Mouse (Mus musculus) heart, adult 2 months (tissue): ENCODE measurements around the gene Man2b2. TPM values are rescaled to one million over a fixed set of nuclear protein-coding genes. Genes with fewer than 3 reads are reported as not detected.

Experiments used
- DNase-seq, 2 experiments: peaks; one replicate each; pipeline ENCODE4 v3.0.0; 2021
- H3K27ac ChIP-seq: fragments of 200-600 bp; 2 replicates; pipeline ENCODE4 v1.8.1; 2022
- H3K27me3 ChIP-seq: fragments of 200-500 bp; 2 replicates; pipeline ENCODE4 v1.6.1; 2012; ENCODE audit warnings: mild to moderate bottlenecking, low read length, inconsistent platforms, mixed read lengths; ENCODE audit not compliant: control insufficient read depth, insufficient read depth
- H3K36me3 ChIP-seq: fragments of 200-500 bp; 2 replicates; pipeline ENCODE4 v1.6.1; 2012; ENCODE audit warnings: low read length, inconsistent platforms; ENCODE audit not compliant: control insufficient read depth, insufficient read depth
- H3K4me1 ChIP-seq: fragments of 200-500 bp; 2 replicates; pipeline ENCODE4 v1.6.1; 2011; ENCODE audit warnings: low read length; ENCODE audit not compliant: control insufficient read depth, insufficient read depth
- H3K4me3 ChIP-seq: fragments of 200-600 bp; 2 replicates; pipeline ENCODE4 v1.8.1; 2022
- H3K79me2 ChIP-seq: fragments of 200-500 bp; replicated peaks from 2 replicates; pipeline ENCODE4 v1.6.1; 2012; ENCODE audit warnings: mild to moderate bottlenecking, inconsistent platforms, low read length, moderate library complexity, mixed read lengths; ENCODE audit not compliant: control insufficient read depth, insufficient read depth
- H3K9ac ChIP-seq: fragments of 200-500 bp; 2 replicates; pipeline ENCODE4 v1.6.1; 2012; ENCODE audit warnings: low read depth, mild to moderate bottlenecking, control low read depth, inconsistent platforms, low read length, mixed read lengths
- CTCF ChIP-seq: fragments of 200-600 bp; IDR thresholded peaks from 2 replicates; pipeline ENCODE4 v1.8.1; 2022; ENCODE audit warnings: antibody characterized with exemption, mild to moderate bottlenecking, moderate library complexity
- EP300 ChIP-seq: fragments of 200-500 bp; IDR thresholded peaks from 2 replicates; pipeline ENCODE4 v1.6.1; 2011; ENCODE audit warnings: low read depth, low read length, control low read depth; ENCODE audit not compliant: insufficient read depth
- POLR2A ChIP-seq: fragments of 200-500 bp; IDR thresholded peaks from 2 replicates; pipeline ENCODE4 v1.6.1; 2011; ENCODE audit warnings: mild to moderate bottlenecking, low read depth, low read length, control low read depth; ENCODE audit not compliant: insufficient read depth
- WGBS: fragments of 180-500 bp; shearing (Covaris S2); methylation state at CpG from one replicate; pipeline ENCODE4 v1.1.7; 2018; 5-methylcytosine and 5-hydroxymethylcytosine counted together
- intact Hi-C: fragments of 180-260 bp; cut with DNase I; formaldehyde crosslinking; loops from one replicate; pipeline ENCODE4 v1.15.1; 2025
- polyA plus RNA-seq: library from polyadenylated mRNA; depleted of rRNA; stranded (reverse); fragments of >200 nt; gene quantifications from 2 replicates; pipeline ENCODE4 v1.2.3, GENCODE M21; 2012
- total RNA-seq, 2 experiments: library from RNA; stranded (reverse); gene quantifications; 2 replicates each; pipeline ENCODE4 v1.2.3; 2021

Man2b2 gene
- total and polyA plus RNA-seq, 3 experiments: 20.3 to 32.1 (median 20.6) TPM

GRCm38 (mm10) chr5:36831272-36831671, 819 bp upstream of the Man2b2 start:
- WGBS: 63% methylated on average over 7 of the region's 7 CpGs
- DNase-seq: no peak
- no peaks in the 10 kb centered on the region for H3K36me3 ChIP-seq
- no peak overlapping the region for H3K4me3 ChIP-seq
- no peak overlapping the region for H3K27ac ChIP-seq
- TF ChIP-seq EP300: no peak
- no peak for TF ChIP-seq POLR2A
- no peak for TF ChIP-seq CTCF
- peaks cover 2% of the 10 kb centered on the region for H3K4me1 ChIP-seq
- H3K9ac ChIP-seq: no peak overlapping the region
- no peaks in the 10 kb centered on the region for H3K79me2 ChIP-seq
- no peaks in the 10 kb centered on the region for H3K27me3 ChIP-seq
- intact Hi-C loops: no loop called here

DNA sequence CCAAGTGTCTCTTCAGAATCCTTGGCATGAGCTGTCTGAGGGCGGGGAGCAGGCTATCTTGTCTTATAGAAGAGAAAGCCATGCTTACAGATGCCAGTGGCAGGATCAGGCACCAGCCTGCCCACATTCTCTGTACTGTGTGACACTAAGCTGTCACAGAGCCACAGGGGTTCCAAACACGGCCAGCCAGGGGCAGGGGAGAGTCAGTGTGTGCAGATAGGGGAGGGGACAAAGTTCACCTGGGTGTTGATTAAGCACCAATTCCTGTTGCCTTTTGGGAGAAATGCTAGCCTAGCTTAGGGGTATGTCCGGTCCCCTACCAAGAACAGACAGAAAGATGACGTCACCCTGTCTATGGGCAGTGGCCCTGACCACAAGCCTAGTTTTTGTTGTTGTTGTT, 1.4 kb downstream of the Man2b2 start:
- Histone ChIP-seq H3K27ac (no peak overlapping the region), H3K27me3 (no peaks in the 10 kb centered on the region), H3K36me3 (no peaks in the 10 kb centered on the region), H3K79me2 (no peaks in the 10 kb centered on the region), H3K4me1 (peaks cover 2% of the 10 kb centered on the region), H3K4me3 (no peak overlapping the region), H3K9ac (no peak overlapping the region)
- WGBS: 81% methylated on average over 4 of the region's 4 CpGs
- TF ChIP-seq CTCF (no peak), EP300 (no peak), POLR2A (no peak)
- intact Hi-C loops: loop anchor here (5.0 kb wide), 1 partner anchor 72 kb away; no protein-coding TSS in a partner anchor
- DNase-seq: no peak

- Histone ChIP-seq H3K27me3 (no peaks in the 10 kb centered on the region), H3K4me3 (no peak overlapping the region), H3K9ac (no peak overlapping the region), H3K79me2 (no peaks in the 10 kb centered on the region), H3K36me3 (no peaks in the 10 kb centered on the region), H3K4me1 (no peaks in the 10 kb centered on the region), H3K27ac (no peak overlapping the region)
- 98% methylated on average over 4 of the region's 4 CpGs for WGBS
- TF ChIP-seq EP300 (no peak), POLR2A (no peak), CTCF (no peak)
- intact Hi-C loops: no loop called here
- no peak for DNase-seq
These were observed 7.5 kb downstream of the Man2b2 start for GRCm38 (mm10) chr5:36822907-36823306.

DNA sequence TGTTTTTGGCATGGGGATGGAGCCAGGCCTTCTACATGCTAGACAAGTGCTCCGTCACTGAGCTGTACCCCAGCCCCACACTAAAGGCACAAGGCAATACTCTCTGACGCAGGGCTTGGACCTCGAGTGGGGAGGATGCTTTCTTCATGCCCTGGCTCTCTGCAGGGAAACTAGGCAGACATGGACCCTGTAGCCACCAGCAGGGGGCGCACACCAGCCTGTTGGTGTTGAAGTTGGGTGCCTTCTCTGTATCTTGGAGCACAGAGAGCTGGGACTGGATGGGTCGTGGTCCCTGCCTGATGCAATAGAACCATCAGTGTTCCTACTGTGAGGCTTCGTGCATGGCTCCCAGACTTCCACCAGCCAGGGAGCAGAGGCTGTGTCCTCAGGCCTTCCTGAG, 10.3 kb downstream of the Man2b2 start:
- Histone ChIP-seq H3K9ac (no peak overlapping the region), H3K27me3 (no peaks in the 10 kb centered on the region), H3K27ac (no peak overlapping the region), H3K79me2 (no peaks in the 10 kb centered on the region), H3K36me3 (no peaks in the 10 kb centered on the region), H3K4me3 (no peak overlapping the region), H3K4me1 (no peaks in the 10 kb centered on the region)
- TF ChIP-seq CTCF: peak; percentile 84
- no peak for TF ChIP-seq EP300
- DNase-seq: peak; percentile 32 to 55
- intact Hi-C loops: no loop called here
- 50% methylated on average over 6 of the region's 6 CpGs for WGBS

GRCm38 (mm10) chr5:36819742-36820141, 10.7 kb downstream of the Man2b2 start:
- H3K4me3 ChIP-seq: no peak overlapping the region
- no peak overlapping the region for H3K9ac ChIP-seq
- no peaks in the 10 kb centered on the region for H3K4me1 ChIP-seq
- DNase-seq: no peak
- H3K27me3 ChIP-seq: no peaks in the 10 kb centered on the region
- TF ChIP-seq CTCF (no peak), EP300 (no peak), POLR2A (no peak)
- 89% methylated on average over 5 of the region's 5 CpGs for WGBS
- no peaks in the 10 kb centered on the region for H3K36me3 ChIP-seq
- intact Hi-C loops: no loop called here
- no peak overlapping the region for H3K27ac ChIP-seq
- no peaks in the 10 kb centered on the region for H3K79me2 ChIP-seq

GRCm38 (mm10) chr5:36817738-36818137, 12.7 kb downstream of the Man2b2 start:
- no peaks in the 10 kb centered on the region for H3K27me3 ChIP-seq
- no peak for DNase-seq
- H3K4me1 ChIP-seq: no peaks in the 10 kb centered on the region
- H3K36me3 ChIP-seq: no peaks in the 10 kb centered on the region
- intact Hi-C loops: no loop called here
- no peak overlapping the region for H3K27ac ChIP-seq
- H3K9ac ChIP-seq: no peak overlapping the region
- H3K79me2 ChIP-seq: no peaks in the 10 kb centered on the region
- no peak for TF ChIP-seq POLR2A
- no peak for TF ChIP-seq CTCF
- TF ChIP-seq EP300: no peak
- 56% methylated on average over 3 of the region's 3 CpGs for WGBS
- H3K4me3 ChIP-seq: no peak overlapping the region
